Mouse (Mus musculus): ENCODE results near the gene Btn1a1. TPM values are rescaled to one million over a fixed set of nuclear protein-coding genes. Genes with fewer than 3 reads are reported as not detected.

The Btn1a1 gene
- total RNA-seq (2023) = under 1 TPM; 0.11 to 0.29 TPM

DNA sequence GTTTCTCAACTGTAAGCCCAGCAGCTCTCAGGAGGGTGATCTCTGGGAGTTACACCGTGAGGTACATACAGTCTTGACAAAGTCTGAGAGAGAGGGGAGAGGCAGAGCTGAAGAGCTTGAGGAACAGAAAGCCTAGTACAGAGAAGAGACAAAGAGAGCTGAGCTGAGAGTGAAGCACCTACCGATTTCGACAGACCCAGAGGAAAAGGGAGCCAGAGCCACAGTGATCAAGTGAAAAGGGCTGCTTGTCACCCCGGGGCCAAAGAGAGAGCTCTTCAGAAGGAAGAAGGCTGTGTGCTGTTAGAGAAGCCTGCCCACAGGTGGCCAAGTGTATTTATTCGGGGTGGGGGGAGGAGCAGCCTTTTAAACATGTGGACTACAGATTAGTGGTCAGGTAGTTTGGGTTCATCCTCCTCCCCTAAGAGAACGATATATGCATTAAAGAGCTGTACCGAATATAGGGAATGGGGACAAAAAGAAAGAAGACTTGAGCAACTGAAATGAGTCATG lies at the start of gene Btn1a1:
Gene Btn1a1 (minus strand): TSS at position 302 of the 510 bp plus-strand sequence.

DNA sequence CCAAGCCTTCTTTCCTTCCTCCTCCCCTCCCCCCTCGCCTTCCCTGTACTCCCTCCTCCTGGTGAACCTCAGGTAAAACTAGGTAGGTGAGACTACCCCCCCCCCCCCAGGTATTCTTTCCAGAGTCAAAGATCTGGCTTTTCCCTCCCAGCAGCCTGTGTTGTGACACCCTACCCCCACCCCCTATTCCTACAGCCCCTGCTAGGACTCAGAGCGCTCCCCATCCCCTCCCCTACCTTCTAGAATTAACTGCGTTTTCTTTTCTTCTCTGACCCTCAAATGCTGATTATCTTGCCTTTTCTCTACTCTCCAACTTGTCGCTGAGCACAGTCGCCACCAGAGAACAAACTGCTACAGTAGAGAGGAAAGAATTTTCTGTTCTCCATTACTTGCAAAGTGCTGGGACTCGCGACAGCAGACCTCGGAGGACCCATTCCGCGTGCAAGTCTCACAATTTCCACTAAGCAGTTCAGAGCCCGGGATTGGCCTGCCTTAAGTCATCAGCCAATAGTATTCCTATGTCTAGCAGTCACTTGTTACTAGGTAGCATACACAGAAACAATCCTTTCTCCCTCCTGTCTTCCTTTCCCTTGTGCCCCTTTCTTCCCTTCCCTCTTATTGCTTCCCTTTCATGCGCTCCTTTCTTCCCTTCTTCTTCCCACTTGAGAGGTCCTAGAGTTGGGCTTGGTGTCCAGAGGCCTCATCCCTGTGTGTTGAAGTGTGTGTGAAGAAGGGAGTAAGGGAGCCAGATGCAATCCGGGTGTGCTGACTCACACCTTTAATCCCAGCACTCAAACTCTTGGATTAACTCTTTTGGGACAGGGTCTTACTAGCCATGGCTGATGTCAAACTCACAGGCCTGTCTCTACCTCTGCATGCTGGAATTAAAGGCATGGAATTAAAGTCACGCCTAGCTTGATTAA lies 23.0 kb upstream of the Btn1a1 start, which contains the start of gene Btn2a2:
Gene Btn2a2 (minus strand): TSS at position 458 of the 923 bp plus-strand sequence.

DNA sequence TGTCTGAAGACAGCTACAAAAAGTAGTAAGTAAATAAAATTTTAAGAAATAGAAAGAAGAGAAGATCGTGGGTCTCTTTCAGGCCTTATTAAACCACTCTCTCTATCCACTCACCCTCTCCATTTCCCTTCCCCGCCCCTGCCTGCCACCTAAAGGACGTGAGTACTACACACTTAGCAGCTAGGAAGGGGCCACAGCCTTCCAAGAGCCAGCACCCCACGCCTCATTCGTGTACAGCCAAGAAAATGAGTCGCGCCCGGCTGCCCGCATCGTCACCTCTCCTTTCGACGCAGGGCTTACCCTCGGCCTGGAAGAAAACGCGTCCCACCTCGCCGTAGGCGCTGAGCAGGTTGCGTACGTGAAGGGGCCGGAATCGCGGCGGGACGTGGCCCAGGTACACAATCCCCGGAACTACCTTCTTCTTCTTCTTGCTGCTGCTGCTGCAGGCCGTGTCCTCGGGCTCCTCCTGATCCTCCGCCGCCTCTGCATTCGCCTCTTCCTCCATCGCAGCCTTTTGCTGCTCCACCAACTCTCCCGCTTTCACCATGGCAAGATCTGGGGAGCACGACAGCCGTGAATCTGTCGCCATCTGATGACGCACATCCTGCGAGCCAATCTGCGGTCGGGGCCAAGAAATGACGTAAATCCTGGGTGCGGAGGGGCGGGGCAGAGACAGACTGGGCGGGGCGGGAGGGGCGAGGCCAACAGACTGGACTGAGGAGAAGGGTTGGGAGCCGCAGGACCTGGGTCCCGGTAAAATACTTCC lies 42.2 kb downstream of the Btn1a1 start, which contains the start of gene Abt1:
Gene Abt1 (minus strand): TSS at position 581 of the 766 bp plus-strand sequence.

Other genes with a start within 250 kb of the Btn1a1 start
- not detected for gene Vmn1r222, start 230.0 kb downstream of the Btn1a1 start, total RNA-seq (2023)
- not detected for gene Vmn1r223, start 218.8 kb downstream of the Btn1a1 start, total RNA-seq (2023)
- 1 to 10 TPM; 9.4 to 9.9 TPM for gene Zfp322a, start 96.7 kb downstream of the Btn1a1 start, total RNA-seq (2023)
- gene Abt1, start 42.0 kb downstream of the Btn1a1 start, total RNA-seq (2023) = 10 to 100 TPM in 1 of 2 experiments, 1 to 10 TPM in 1; 8.7 to 10.1 TPM
- gene Btn2a2, start 23.0 kb upstream of the Btn1a1 start, total RNA-seq (2023) = not detected
- 1,000 to 10,000 TPM; 1,672 to 1,684 TPM for gene Hist1h4h, start 65.1 kb upstream of the Btn1a1 start, total RNA-seq (2023)
- 1,000 to 10,000 TPM; 1,080 to 1,089 TPM for gene Hist1h2af, start 68.0 kb upstream of the Btn1a1 start, total RNA-seq (2023)
- gene Hist1h3g, start 69.5 kb upstream of the Btn1a1 start, total RNA-seq (2023) = 100 to 1,000 TPM; 354 to 358 TPM
- gene Hist1h2bh, start 77.5 kb upstream of the Btn1a1 start, total RNA-seq (2023) = 100 to 1,000 TPM; 133 to 136 TPM
- gene Hist1h3f, start 78.2 kb upstream of the Btn1a1 start, total RNA-seq (2023) = 100 to 1,000 TPM; 457 to 468 TPM
- gene Hist1h4f, start 85.7 kb upstream of the Btn1a1 start, total RNA-seq (2023) = 1,000 to 10,000 TPM; 2,366 to 2,514 TPM
- 100 to 1,000 TPM; 108 to 121 TPM for gene Hist1h1d, start 87.4 kb upstream of the Btn1a1 start, total RNA-seq (2023)
- 100 to 1,000 TPM; 839 to 947 TPM for gene Hist1h3e, start 96.5 kb upstream of the Btn1a1 start, total RNA-seq (2023)
- 100 to 1,000 TPM; 191 to 199 TPM for gene Hist1h2ae, start 105.3 kb upstream of the Btn1a1 start, total RNA-seq (2023)
- 1,000 to 10,000 TPM; 1,545 to 1,845 TPM for gene Hist1h2bg, start 105.5 kb upstream of the Btn1a1 start, total RNA-seq (2023)
- 1,000 to 10,000 TPM; 1,042 to 1,254 TPM for gene Hist1h2bf, start 108.3 kb upstream of the Btn1a1 start, total RNA-seq (2023)
- gene Hist1h2ad, start 108.5 kb upstream of the Btn1a1 start, total RNA-seq (2023) = 100 to 1,000 TPM; 115 to 121 TPM
- 100 to 1,000 TPM; 147 to 159 TPM for gene Hist1h3d, start 109.9 kb upstream of the Btn1a1 start, total RNA-seq (2023)
- gene Hist1h4d, start 115.7 kb upstream of the Btn1a1 start, total RNA-seq (2023) = 100 to 1,000 TPM; 726 to 742 TPM
- gene Hist1h2be, start 155.2 kb upstream of the Btn1a1 start, total RNA-seq (2023) = 100 to 1,000 TPM; 103 to 111 TPM
- 100 to 1,000 TPM; 779 TPM for gene Hist1h1e, start 156.7 kb upstream of the Btn1a1 start, total RNA-seq (2023)
- 10 to 100 TPM; 48.0 to 51.5 TPM for gene Hist1h2ac, start 218.0 kb upstream of the Btn1a1 start, total RNA-seq (2023)
- 100 to 1,000 TPM in 1 of 2 experiments, 10 to 100 TPM in 1; 97.4 to 109 TPM for gene Hist1h2bc, start 218.3 kb upstream of the Btn1a1 start, total RNA-seq (2023)
- 1 to 10 TPM in 1 of 2 experiments, under 1 TPM in 1; 0.86 to 1.1 TPM for gene Hist1h1t, start 229.9 kb upstream of the Btn1a1 start, total RNA-seq (2023)
- gene Hist1h4c, start 232.6 kb upstream of the Btn1a1 start, total RNA-seq (2023) = 100 to 1,000 TPM; 391 to 419 TPM
- gene Hfe, start 245.0 kb upstream of the Btn1a1 start, total RNA-seq (2023) = 1 to 10 TPM; 4.2 to 6.6 TPM

Measured in neutrophil, adult 59 days (primary cell).